Mouse (Mus musculus) embryo, embryonic 9.5 days (tissue): ENCODE measurements around the gene Gm26558.
A peak's percentile ranks its signal among the peaks of the same experiment; 100 is the strongest.

ENCODE experiments used
- DNase-seq: peaks from one replicate; pipeline ENCODE4 v3.0.0-alpha.2; 2017; ENCODE audit errors: extremely low spot score

The Gm26558 gene

DNA sequence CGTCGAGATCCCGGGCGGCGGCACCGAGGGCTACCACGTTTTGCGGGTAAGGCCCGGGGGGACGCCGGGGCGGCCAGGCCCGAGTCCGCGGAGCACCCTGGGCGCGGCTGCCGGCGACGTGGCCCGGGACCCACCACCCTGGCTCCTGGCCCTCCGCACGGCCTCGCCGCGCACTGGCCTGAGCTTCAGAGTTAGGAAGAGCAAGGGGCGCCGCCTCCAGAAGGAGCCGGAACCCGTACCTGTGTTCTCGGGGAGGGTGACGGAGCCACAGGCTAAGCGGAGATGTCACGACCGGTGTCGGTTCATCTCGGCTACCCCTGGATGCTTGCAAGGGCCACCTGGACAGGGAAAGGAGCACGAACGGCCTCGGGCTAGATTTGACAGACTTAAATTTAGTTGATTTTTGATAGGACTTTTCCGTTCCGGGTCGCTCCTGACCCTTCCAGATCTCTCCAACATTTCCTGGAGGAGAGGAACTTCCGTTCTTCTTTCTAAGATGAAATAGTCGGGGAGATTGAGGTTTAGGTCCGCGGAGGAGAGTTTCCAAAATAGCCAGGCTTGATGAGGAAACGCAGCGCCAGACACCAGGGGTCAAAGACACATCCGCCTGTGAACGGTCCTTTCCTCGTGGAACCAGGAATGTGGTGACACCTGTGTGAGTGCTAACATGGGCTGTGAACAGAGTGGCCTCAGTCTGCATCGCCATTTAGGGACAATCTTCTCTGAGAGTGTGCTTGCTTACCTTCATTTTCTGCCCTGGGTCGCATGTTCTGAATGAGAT is at the start of gene Gm26558:
TSS of gene Gm26558 (minus strand) at position 394 of the 781 bp plus-strand sequence.
- DNase-seq: peak; percentile 32

- DNase-seq: no peak
These were observed 49.0 kb upstream of the Gm26558 start for GRCm38 (mm10) chr2:70710878-70711277.

DNA sequence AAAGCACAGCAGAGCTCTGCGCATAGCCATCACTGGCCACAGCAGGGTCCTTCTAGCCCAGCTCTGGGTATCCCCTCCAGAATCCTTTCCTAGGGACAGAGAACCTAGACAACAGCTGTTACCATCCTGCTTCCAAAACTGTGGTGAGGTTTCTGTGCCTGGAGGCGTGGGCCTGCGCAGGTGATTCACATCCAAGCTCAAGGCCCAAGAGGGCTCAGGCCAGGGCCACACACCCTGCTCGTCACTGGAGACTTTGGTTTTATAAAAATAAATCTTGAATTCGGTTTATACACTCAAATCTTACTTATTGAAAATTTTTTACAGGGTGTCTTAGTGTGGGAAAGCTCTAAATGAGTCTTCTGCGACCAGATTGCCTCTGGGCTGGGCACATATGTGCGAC is 48.3 kb upstream of the Gm26558 start:
- DNase-seq: no peak

DNA sequence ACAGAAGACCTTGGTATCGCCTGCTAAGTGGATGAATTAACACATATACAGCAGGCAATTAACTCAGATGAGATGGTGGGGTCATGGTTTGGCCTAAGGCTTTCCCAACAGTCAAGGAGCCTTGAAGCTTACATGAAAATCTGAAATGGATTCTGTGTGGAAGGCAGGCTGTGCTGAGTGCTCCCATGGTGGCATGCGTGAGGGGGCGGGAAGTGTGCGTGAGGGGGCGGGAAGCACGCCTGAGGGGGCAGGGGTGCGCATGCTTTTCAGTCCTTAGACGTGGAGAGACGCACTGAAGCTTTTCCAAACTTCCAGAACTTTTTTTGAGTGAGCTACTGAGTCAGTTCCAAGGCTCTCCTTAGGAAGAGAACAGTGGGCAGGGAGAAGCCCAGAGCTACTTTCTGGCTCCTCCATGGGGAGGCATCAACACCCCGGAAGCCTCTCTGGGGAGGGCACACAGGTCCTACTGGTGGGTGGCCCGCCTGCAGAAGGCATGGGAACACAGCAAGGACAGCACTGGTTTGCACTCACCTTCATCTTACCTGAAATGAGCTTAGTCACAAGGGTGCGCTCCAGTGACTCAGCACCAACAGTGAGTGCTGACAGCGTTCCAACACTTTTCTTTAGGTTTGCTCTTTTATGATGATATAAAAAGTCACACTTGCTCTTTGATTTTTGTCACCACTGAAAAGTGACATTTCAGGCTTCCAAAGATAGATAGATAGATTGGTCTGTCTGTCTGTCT is 47.2 kb upstream of the Gm26558 start:
- no peak for DNase-seq

DNA sequence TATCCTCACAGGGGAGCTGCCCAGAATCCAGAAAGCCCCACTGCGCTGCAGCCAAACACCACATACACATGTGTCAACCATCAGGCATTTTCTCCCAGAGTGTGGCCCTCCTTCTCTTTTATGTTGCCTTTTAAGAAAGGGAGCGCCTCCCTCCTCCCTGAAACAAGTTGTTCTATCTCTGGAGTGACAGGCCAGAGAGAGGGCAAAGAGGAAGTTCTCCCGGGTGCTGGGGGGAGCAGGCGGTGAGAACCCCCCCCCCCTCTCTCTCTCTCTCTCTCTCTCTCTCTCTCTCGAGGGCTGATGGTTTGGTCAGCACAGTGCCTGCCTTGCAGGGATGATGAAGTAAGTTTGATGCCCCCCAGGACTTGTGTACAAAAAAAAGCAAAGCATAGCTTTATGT is 40.5 kb upstream of the Gm26558 start:
- no peak for DNase-seq

DNA sequence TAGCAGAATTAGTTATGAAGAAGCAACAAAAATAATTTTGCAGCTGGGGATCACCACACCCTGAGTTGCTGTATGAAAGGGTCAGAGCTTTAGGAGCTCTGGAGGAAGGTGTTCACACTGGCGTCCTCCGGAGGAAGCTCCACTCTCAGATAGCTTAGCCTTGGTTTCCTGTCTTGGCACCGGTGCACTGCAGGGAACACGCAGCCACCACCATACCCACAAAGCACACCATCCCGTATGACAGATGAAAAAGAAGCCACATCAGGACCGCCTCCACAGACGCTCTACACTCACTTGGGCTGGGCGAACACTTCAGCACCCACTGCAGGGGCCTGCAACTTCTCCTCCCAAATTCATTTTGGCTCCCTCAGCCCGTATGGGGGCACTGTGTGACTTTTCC is 39.7 kb upstream of the Gm26558 start:
- DNase-seq: no peak

DNA sequence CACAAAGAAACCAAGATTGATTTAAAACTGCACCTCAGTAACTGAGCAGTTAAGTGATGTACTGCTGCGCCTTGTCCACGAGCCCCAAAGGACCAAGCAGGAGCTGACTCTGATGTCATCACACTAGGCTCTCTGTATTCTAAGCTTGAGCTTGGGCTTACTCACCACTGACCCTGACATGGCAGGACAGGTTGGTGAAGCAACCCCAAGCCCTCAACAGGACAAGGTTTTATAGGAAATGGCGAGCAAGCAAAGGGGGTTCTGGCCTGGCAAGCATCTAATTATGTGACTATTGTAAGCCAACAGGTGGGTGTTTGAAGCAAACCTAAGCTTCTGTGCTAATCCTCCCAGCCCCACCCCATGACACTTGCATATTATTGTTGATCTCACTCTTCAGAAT is 38.9 kb upstream of the Gm26558 start:
- DNase-seq: no peak

GRCm38 (mm10) chr2:70695712-70696111 is 33.8 kb upstream of the Gm26558 start:
- no peak for DNase-seq

DNA sequence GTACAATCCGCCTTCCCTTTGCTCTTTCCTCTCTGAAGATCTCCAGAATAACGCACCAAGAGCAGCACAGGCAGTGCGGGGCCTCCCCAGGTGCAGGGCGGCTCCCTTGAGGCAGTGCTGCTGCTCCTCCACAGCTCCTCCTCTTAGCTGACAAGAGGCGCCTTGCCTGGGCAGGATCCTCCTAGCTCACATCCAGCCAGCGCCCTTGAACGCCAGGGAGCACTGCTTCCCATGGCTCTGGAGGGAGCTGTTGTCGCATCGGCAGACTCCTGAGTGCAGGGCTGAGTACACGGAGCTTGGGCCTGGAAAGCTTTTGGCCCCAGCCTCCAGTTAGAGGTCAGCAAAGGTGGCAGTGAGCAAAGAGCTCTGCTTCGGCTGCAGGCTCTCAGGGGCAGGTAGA is 28.3 kb upstream of the Gm26558 start:
- DNase-seq: no peak

DNA sequence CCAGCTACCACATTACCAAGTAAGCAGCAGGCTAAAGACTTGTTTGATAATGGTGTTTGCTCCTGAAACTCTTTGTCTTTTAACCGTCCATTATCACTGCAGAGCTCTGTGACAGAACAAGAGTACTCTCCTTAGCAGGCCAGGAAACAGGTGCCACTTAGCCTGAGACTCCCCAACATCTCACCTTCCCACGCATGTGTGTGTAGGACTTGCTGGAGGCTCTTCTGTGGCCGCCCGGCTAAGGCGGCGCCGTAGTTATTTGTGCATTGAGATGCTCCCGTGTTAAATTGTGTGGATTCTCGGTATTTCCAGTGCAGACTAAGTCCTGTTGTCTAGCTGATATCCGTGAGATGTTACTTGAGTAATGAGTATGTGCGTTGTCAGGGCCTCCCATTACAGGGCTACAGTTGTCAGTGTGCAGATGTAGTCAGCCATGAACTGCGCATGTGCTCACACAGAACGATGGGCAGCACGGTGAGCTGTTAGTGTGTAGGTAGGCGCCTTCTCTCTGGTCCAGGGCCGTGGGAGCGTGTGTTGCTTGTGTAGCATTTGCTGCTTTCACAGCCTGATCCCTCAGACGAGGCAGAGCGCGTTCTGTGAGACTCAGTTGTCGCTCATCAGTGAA is 26.7 kb upstream of the Gm26558 start:
- DNase-seq: no peak

DNA sequence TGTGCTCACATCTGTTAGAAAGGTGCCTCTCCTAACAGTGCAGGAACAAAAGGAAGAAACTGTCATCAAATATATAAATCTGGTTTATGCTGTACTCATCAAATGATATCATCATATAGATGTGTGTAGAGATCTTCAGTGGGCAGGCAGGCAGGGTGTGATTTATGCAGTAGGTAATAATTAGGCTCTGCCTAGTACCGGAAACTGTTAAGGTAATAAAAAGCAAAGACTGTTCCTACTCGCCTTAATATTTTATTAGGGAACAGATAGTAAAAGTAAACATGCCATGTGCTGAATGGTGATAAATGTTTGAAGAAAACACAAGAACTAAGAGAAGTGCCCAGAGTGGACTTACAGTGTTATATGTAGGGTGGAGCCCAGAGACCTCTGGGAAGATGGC is 20.4 kb upstream of the Gm26558 start:
- DNase-seq: no peak

- no peak for DNase-seq
These were observed 11.7 kb upstream of the Gm26558 start for GRCm38 (mm10) chr2:70673445-70674126.

DNA sequence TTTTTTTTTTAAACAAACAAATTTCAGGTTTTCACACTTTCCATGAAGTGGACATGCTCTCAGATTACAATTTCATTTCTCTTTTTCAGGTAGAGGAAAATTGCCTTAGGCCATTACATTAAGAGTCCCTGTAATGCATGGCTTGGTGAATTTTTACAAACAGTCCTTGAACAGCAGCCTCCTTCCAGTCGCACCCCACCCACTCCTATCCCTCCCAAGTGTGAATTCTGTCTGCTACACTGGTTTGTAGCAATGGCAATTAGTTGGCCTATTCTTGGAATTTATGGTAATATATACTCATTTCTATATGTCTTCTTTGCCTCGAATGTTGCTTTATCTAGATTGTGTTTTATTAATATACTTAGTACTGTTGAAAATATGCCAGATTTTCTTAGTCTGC is 10.6 kb upstream of the Gm26558 start:
- no peak for DNase-seq

DNA sequence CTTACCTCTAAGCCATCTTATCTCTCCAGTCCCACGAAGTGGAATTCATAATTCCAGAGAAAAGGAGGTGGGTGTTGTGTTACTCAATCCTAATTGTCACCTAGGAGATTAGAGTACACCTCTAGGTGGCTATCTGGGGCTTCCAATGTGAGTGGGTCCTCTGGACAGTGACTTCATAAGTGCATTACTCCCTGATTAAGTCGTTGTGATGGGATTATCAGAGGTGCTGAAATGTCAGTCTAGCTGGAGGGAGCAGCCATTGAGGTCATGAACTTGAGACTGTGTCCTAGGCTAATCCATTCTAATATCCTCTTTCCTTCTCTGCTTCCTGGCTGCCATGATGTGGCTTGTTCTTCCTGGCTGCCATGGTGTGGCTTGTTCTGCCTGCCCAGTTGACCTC is 8.0 kb upstream of the Gm26558 start:
- no peak for DNase-seq

GRCm38 (mm10) chr2:70669241-70669640 is 7.3 kb upstream of the Gm26558 start:
- no peak for DNase-seq

DNA sequence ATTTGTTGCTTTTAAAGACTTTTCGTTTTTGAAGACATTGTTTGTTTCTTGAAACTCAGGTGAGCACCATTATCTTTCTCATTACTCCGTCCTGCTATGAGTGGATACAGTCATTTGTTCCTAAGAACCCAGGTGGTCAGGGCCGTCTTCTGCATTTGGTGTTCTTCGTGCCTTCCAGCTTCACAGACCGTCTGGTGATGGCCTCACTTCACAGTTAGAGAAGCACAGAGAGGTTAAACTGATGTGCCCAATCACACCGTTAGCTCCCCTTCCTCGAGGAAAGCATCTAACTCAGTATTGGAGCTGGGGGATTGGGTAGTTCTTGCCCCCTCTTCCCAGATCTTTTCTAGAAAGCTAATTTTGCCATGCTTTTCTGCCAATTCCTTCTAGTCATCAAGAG is 5.1 kb upstream of the Gm26558 start:
- DNase-seq: no peak

DNA sequence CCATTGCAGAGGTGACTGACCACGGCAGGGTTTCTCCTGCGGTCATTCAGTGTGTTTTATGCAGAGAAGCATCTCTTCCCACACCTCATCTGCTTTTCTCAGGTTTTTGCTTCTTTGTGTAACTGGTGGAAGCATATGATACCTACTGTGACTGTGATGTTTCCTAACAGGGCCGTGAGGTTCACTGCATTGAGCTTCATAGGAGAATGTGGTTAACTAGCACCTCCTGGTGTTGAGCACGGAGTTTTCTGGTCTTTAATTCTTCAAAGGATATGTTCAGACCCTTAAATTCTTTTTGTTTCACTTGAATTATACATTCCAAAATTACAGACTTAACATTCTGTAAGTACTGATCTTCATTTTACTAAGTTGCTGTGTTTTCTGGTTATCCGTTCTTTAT is 1.9 kb upstream of the Gm26558 start:
- no peak for DNase-seq

DNA sequence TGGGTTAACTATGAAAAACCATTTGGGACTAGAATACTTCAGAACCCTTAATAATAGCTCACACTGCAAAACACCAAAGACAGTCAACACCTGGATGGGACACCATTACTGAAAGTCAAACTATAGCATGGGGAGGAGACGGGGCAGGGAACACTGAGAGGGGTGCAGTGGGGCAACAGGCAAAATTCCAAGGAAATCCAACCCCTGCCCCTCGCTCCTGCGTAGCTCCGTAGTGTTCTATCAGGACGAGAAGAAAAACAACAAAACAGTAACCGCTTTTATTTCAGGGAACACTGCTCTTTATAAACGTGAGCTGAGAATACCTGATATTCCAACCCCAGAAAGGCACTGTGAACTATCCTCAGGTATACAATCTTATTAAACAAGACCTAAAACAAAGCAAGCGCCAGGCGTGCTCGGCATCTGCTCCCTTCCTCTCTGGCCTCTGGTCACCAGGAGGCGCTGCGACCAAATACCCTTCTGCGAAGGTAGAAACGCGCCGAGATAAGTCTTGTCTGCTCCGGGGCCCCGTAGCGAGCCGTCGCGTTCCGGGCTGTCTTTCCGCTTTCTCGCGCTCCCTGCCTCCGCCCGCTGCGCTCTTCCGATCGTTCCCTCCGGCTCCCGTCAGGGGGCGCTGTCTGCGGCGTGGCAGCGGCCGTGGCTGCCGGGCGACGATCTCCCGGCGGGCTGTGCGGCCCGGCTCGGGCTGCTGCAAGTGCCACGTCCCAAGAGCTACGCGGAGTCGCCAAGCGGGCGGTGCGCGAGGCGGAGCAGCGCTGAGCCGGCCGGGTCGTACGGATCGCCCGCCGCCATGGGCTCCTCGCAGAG is 807 bp downstream of the Gm26558 start, which contains the start of gene Gorasp2:
TSS of gene Gorasp2 (plus strand) at position 690 of the 828 bp plus-strand sequence.
- peak; percentile 93 for DNase-seq

GRCm38 (mm10) chr2:70657083-70657482 is 4.8 kb downstream of the Gm26558 start:
- DNase-seq: no peak

- no peak for DNase-seq
These were observed 10.1 kb downstream of the Gm26558 start for GRCm38 (mm10) chr2:70651820-70652219.

DNA sequence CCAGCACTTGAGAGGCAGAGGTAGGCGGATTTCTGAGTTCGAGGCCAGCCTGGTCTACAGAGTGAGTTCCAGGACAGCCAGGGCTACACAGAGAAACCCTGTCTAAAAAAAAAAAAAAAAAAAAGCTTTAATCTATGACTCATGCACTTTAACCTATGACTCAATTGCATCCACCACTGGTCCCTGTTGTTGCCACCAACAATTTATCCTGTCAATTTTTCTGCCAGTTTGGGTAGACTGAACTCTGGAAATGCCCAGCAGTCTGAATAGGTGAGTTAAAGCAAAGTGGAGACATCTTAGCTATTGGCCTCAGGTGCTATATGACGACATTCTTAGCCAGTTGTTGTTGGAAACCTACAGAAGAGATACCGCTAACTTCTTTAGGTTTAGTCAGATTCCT is 12.4 kb downstream of the Gm26558 start:
- DNase-seq: no peak
